Mouse (Mus musculus) ovary, adult 18-20 months (tissue): ENCODE measurements at regions not wholly inside any gene's neighbourhood (a gene's known extent, or its start where the extent isn't known, plus 50 kb on each side); places are given as distances from the start of the nearest gene placed in this dataset.
"Not testable (repeated sequence)": the region's sequence is repeated elsewhere in the genome, so short reads cannot be mapped to it uniquely, and the experiment has no call there.

Experiments used
- DNase-seq: peaks from one replicate; pipeline ENCODE4 v3.0.0; 2022; ENCODE audit warnings: low spot score, mixed read lengths

GRCm38 (mm10) chr3:152040751-152041150, 125.3 kb downstream of the Gipc2 start:
- no peak for DNase-seq

DNA sequence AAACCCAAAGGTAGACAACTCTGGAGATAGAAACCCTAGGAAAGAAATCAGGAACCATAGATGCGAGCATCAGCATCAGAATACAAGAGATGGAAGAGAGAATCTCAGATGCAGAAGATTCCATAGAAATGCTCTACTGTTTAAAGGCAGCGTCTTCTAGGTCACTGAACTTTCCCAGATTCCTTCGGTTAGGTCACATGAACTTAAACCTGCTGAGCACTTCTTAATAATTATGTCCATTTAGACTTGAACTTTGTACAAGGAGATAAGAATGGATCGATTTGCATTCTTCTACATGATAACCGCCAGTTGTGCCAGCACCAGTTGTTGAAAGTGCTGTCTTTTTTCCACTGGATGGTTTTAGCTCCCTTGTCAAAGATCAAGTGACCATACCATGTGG, 129.2 kb downstream of the Gipc2 start:
- DNase-seq: not testable (repeated sequence)

DNA sequence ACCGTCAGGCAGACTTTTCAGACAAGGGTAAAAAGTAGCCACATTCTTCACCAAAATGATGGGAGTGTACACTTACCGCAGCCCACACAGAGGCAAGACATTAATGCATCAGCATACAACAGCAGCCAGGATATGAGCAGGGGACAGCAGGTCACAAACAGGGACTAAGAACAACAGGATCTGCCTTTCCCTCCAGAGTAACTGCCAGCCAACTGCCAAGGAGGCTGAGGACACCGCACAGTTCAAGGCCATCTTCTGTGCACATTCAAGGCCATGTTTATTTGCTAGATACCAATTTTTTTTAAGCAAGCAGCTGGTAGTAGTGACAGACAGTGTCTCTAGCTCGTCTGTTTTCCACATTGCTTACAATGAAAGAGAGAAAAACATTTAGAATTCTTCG, 130.6 kb downstream of the Gipc2 start:
- peak; percentile 23 for DNase-seq

GRCm38 (mm10) chr3:152034686-152035085, 131.3 kb downstream of the Gipc2 start:
- DNase-seq: no peak

DNA sequence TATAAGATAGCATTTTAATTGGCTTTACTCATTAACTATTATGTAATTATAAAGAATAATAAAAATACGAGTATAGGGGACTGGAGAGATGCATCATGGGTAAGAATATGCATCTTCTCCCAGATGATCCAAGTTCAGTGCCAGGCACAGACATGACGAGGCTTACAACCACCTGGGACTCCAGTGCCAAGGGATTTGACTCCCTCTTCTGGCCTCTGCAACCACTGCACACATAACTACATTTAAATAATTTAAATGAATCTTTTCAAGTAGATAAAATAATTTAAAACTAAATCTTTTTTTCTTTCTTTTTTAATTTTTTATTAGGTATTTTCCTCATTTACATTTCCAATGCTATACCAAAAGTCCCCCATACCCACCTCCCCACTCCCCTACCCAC, 131.8 kb downstream of the Gipc2 start:
- DNase-seq: no peak

- no peak for DNase-seq
These were observed 133.2 kb downstream of the Gipc2 start for GRCm38 (mm10) chr3:152032663-152033318.

GRCm38 (mm10) chr3:152028695-152029094, 137.3 kb downstream of the Gipc2 start:
- no peak for DNase-seq

DNA sequence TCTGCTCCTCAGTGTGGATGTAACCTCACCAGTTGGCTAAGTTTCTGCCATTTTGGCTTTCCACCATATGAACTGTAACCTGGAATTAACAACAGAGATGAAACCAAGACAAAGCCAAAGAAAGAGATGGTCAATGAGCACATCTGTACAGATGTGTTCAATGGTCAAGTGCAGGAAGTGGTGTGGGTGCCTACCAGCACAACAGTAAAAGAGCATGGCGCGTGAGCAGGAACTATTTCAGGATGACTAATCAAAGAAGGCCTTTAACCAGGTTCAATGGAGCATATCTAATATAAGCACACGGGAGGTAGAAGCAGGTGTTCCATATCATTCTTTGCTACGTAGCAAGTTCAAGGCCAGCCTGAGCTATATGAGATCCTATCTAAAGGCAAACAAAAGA, 140.0 kb downstream of the Gipc2 start:
- DNase-seq: no peak

GRCm38 (mm10) chr3:152025122-152025521, 140.9 kb downstream of the Gipc2 start:
- DNase-seq: no peak

GRCm38 (mm10) chr3:152006747-152007146, 159.3 kb downstream of the Gipc2 start:
- no peak for DNase-seq

DNA sequence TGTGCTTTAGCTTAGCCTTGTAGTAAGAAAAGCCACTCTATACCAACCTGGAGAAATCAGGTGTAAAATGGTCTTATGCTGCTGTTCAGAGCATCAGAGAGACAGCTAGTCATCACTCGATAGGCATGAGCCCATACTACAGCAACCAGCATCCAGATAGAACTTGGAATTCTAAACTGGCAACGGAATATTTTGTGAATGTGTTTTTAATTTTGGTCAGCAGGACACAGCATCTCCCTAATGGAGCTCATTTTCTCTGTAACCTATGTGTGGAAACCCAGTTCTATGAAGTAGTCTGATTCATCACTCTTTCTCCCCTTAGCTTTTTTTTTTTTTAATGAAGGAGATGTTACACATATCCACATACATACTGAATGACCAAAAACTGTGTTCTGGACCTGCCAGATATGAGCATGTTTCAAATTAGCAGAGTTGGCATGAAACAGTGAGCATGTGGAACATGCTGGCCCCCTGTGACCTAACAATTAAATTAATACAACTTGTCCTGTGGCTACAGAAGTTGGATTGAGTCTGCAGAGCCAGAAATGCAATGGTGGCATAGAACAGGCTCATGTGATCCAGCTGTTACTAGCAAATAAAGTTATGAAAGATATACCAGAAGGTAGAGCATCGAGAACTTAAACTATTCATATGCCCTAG, 160.5 kb downstream of the Gipc2 start:
- DNase-seq: no peak

DNA sequence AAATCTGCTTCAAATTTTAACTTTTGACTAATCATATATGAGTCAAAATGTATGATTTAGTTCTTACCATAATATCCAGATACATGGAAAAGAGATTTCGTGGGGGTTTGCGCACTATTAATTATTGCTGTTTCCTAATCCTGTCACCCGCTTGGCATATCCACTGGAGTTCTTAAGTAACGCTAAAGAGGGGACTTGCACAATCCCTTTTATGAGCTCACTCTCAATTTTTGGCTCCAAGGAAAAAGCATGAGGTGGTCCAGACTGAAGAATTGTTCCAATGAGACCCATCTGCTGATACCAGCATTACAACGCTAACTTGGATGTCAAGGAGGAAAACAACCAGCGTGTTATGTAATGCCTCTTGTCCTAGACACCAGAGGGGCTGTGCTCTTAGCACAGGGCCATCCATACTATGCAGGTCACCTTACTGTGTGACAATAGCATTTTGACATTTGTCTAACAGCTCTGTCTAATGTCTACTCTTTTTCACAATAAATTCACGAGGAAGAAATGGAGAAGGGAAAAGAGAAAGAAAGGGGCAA, 161.5 kb downstream of the Gipc2 start:
- DNase-seq: no peak

DNA sequence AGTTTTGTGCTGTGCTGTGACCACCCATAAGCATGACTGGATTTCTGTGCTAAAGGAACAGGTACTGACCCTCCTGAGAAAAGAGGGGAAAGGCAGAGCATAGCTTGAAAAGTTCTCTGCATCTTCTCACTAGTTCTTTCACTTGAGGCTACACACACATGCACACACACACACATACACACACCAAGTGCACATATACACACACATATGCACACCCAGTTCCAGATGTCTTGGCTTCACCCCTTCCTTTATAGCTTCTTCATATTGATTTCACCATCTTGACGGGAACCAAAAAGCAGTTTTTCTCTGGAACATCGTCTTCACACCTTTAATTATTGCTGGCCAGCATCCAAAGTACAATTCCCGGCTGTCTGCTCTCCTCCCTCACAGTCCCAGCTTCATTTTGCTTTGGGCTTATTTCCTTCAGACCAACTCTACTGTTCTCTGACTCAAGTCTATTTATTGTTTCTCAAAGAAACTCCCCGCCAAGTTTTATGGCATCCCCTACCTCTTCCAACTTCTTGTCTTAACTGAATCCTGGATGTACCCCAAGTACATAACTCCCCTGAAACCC, 160.2 kb upstream of the Ptgfr start:
- DNase-seq: no peak

GRCm38 (mm10) chr3:151997111-151997510, 159.7 kb upstream of the Ptgfr start:
- no peak for DNase-seq

GRCm38 (mm10) chr3:151988221-151988620, 150.8 kb upstream of the Ptgfr start:
- no peak for DNase-seq

- DNase-seq: no peak
These were observed 140.7 kb upstream of the Ptgfr start for GRCm38 (mm10) chr3:151978136-151978535.

- DNase-seq: no peak
These were observed 140.2 kb upstream of the Ptgfr start for GRCm38 (mm10) chr3:151977651-151978050.

- DNase-seq: no peak
These were observed 112.4 kb upstream of the Ptgfr start for GRCm38 (mm10) chr3:151949865-151950264.

DNA sequence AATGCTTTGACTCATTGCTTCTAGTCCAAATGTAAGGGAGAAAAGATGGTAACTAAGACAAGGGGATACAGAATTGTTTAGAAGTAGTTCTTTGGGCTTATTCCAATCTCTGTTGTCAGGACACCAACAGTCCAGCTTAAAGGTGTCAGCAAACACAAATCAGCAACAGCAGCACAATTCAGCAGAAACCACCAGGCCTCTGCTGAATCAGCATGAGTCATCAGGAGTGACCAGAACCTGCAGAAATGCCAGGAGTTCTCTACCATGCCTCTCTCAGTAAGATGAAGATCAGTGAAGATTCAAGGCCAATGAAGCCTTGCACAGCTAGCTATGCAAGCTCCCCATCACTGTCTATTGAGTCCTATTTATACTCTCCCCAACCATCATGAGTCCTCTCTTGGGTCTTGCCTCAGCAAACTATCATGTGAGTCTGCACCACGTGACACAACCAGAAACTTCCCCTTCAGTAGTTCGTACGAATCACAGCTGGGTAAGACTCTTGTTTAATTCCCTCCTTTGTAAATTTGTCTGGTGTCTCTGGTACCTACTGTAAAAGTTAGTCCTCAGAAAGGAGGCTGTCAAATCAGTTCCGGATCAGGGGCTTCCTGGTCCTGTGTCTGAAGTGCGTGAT, 110.7 kb upstream of the Ptgfr start:
- DNase-seq: no peak

DNA sequence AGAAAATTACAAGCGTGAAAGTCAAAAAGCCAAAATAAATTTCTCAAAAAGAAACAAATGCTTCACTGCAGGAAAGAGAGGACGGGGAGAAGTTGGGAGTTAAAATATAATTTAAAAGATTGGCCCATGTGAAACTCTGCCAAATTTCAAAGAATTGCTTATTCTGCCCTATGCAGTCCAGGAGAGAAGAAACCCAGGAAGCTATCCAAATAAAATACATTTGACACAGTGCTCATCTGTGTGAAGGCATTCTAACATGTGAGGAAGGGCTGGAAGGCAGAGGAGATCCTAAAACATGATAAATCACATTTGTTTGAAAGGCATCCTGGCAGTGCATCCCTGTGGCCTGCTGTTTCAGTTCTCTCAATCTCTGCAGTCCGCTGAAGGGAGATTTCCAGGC, 108.5 kb upstream of the Ptgfr start:
- DNase-seq: no peak

DNA sequence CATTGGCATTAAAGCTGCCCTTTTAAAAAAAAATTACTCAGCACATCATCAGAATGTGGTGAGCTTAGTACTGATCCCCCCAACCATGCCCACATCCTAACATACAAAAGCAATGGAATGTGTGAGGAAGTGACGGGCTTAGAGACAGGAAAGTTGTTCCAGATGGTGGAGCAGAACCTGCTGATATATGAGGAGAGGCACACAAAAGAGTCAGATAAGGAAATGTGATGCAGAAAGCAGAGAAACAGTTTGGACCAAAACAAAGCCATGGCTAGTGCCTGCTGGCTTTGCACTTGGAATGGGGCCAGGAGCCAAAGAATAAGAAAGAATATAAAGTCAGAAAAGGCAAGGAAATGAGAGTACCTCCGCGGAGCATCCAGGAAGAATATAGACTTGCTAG, 106.1 kb upstream of the Ptgfr start:
- no peak for DNase-seq

GRCm38 (mm10) chr3:151938472-151939029, 101.1 kb upstream of the Ptgfr start:
- no peak for DNase-seq

DNA sequence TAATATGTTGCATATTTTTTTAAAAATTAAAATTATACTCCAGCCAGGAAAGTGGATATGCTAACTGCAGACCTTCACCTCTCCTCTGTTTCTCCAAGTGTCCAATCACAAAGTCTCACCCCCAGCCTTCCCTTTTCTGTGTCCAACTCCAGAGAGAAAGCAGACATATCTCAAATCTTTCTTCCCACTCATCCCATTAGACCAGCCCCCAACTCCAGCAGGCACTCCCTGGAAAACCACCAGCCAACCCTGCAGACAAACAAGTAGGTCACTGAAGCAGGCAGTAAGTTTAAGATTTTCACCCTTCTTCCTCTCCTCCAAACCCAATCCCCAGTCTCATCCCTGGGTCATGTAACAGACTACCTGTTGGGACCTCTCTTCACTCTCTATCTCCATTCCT, 94.2 kb upstream of the Ptgfr start:
- DNase-seq: no peak
